Mouse (Mus musculus): ENCODE results near the gene Tex13b.
"Not testable (repeated sequence)": the region's sequence is repeated elsewhere in the genome, so short reads cannot be mapped to it uniquely, and the experiment has no call there.

Tex13b gene

DNA sequence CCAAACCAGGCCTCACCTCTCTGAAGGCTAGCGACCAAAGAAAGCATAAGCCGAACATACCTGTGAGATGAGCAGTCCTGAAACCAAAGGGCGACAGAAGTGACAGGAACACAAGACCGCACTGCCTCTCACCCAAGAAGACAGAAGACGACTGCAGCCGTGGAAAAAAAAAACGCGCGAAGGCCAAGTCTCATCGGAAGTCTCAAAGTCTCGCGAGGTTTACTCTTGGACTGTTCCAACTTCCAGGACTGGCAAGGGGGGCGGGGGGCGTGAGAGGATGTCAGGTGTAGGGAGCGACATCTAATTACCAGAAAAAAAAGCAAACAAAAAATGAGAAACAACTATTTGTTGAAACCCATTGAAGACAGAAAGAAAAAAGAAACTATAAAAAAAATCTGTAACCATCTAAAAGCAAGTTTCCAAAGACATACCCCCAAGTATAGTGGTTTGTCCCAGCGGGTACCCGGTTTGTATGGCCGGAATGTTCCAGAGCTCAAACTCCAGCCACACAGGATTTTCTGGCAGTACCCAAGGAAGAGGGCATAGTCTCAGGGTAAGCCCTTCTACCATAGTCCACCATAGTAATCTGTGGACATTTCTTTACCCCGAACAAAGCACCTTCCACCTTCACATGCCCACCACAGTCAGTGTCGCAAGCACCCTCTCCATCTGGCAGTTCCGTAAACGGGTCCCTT lies at the start of gene Tex13b:
Tex13b (minus strand) TSS at position 122 of the 695 bp plus-strand sequence.
- DNase-seq (ENCODE audit: low spot score in 2 of 2): no peak

GRCm38 (mm10) chrX:140862760-140863159 lies 49.5 kb upstream of the Tex13b start:
- no peak for DNase-seq (ENCODE audit: low spot score in 2 of 2)

DNA sequence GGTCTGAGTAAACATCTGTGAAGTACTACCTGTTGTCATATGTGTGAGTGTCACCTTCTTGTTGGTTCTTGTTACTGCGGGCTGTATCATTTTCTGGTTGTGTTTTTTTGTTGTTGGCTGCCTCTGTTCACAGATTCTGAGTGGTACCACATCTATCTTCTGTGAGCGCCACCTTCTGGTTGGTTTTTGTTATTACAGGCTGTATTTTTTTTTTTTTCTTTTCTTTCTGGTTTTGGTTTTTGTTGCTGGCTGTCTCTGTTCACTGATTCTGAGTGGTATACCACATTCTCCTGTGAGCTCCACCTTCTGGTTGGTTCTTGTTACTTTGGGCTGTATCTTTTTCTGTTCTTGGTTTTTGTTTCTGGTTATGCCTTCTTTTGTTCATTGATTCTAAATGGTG lies 44.2 kb upstream of the Tex13b start:
- no peak for DNase-seq (ENCODE audit: low spot score in 2 of 2)

DNA sequence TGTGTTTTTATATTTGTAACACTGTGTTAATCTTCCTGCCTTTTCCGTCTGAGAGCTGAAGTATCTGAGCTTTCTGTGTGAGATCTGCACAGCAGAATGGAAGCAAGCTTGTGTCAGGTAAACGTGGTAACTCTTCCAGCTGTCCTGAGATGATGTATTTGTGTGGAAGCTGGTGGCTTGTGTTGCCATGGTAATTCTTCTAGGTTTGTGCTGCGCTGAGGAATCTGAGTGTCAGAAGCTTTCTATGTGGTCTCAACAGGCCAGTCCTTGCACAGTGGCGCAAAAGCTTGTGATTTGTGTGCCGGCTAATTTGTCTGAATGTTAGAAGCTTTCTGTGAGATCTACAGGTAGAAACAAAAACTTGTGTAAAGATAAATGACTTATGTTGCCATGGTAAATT lies 43.8 kb upstream of the Tex13b start:
- DNase-seq (ENCODE audit: low spot score in 2 of 2): not testable (repeated sequence)

GRCm38 (mm10) chrX:140854561-140854960 lies 41.3 kb upstream of the Tex13b start:
- DNase-seq (ENCODE audit: low spot score in 2 of 2): no peak

DNA sequence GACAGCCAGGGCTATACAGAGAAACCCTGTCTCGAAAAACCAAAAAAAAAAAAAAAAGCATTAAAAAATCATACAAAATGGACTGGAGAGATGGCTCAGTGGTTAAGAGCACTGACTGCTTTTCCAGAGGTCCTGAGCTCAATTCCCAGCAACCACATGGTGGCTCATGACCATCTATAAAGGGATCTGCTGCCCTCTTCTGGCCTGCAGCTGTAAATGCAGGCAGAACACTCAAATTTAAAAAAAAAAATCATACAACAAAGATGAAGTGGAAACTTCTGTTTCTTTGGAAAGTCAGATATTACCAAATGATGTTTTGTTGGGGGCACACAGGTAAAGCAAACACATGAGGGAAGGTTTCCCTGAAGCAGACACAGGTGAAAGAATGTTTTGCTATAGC lies 32.2 kb upstream of the Tex13b start:
- DNase-seq (ENCODE audit: low spot score in 2 of 2): not testable (repeated sequence)

GRCm38 (mm10) chrX:140839887-140840286 lies 26.7 kb upstream of the Tex13b start:
- no peak for DNase-seq (ENCODE audit: low spot score in 2 of 2)

DNA sequence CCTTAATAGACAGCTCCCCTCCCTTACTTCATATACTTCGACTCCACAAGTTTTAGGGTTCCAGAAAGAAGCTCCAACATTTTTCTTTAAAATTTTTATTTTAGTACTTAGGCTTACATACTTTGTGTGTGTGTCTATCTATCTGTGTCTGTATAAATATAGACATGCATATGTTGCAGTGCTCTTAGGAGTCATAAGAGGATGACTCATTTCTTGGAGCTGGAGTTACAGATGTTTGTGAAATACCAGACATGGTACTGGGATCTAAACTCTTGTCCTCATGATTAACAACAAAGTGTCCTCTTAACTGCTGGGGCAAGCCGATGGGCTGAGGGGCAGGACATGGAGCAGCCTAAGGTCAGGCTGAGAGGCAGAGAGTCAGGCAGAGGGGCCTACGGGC lies 24.8 kb upstream of the Tex13b start:
- DNase-seq (ENCODE audit: low spot score in 2 of 2): no peak

DNA sequence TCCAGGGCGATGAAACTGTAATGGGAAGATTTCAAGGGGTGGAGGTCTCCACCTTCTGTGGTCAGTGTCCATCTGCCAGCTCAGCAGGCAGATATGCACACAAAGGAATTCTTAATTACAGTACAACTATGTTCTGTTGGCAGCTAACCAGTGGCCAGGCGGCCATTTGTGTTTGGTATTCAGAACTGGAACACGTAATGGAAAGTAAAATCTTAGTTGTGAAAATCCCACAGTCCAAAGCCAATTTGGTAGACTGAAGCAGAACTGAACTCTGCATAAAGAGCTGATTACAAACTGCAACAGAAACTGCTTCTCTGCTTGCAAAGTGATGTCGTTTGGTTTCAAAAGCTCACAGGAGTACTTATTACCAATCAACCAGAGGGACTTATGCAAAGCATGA lies 18.5 kb upstream of the Tex13b start:
- DNase-seq (ENCODE audit: low spot score in 2 of 2): no peak

DNA sequence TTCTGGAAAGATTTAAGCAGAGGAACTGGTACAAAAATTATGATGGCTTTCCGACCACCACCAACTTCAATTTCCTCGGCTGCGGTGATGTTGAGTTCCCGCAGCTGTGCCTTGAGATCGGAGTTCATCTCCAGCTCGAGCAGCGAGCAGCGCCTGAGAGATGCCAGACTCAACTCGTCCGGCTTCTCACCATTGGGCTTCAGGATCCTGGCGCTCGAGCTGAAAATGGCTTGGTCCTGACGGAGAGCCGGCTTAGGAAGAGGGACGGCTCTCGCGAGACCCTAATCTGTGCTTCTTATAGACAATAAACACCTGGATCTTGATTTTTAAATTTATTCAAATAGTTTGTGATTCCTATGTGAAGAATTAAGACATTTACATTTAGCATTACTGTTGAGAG lies 9.1 kb upstream of the Tex13b start:
- no peak for DNase-seq (ENCODE audit: low spot score in 2 of 2)

DNA sequence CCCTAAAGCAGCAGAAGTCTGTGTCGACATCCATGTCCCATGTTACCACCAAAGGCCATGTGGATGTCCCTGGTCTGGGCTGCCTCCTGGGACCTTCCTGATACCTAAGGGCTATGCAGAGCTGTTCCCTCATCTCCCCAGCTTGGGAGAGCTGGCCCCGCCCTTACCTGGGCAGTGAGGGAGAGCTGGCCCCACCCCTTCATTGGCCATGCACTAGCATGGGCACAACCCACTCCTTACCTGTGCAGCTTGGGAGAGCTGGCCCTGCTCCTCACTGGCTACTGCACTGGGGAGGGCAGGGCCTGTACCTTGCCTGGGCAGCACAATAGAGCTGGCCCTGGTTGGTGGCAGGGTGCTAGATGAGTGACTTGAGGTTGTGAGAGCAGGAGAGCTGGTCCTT lies 7.9 kb downstream of the Tex13b start:
- DNase-seq (ENCODE audit: low spot score in 2 of 2): no peak

GRCm38 (mm10) chrX:140769794-140770193 lies 43.4 kb downstream of the Tex13b start:
- DNase-seq (ENCODE audit: low spot score in 2 of 2): no peak
